Mouse (Mus musculus) neural tube, embryonic 13.5 days (tissue): ENCODE data around the gene Gtsf2. TPM values are rescaled to one million over a fixed set of nuclear protein-coding genes. Genes with fewer than 3 reads are reported as not detected.
A peak's percentile ranks its signal among the peaks of the same experiment; 100 is the strongest.

Source experiments
- ATAC-seq: fragments of 200-750 bp; cut with Nextera tagmentation; 2 replicates; pipeline ENCODE4 v1.8.0; 2017; ENCODE audit warnings: low read depth, mild to moderate bottlenecking, moderate TSS enrichment, moderate library complexity
- H3K27ac ChIP-seq: fragments of 300-500 bp; sonication (generic); replicated peaks from 2 replicates; pipeline ENCODE4 v1.5.1; 2015; ENCODE audit warnings: moderate library complexity, mild to moderate bottlenecking, inconsistent platforms
- H3K27me3 ChIP-seq: fragments of 300-500 bp; sonication (generic); 2 replicates; pipeline ENCODE4 v1.6.1; 2015; ENCODE audit warnings: mild to moderate bottlenecking, inconsistent platforms
- H3K36me3 ChIP-seq: fragments of 300-500 bp; sonication (generic); 2 replicates; pipeline ENCODE4 v1.6.1; 2015; ENCODE audit warnings: mild to moderate bottlenecking, inconsistent platforms
- H3K4me1 ChIP-seq: fragments of 300-500 bp; sonication (generic); replicated peaks from 2 replicates; pipeline ENCODE4 v1.6.1; 2015; ENCODE audit warnings: inconsistent platforms
- H3K4me2 ChIP-seq: fragments of 300-500 bp; sonication (generic); 2 replicates; pipeline ENCODE4 v1.6.1; 2015; ENCODE audit warnings: inconsistent platforms, mild to moderate bottlenecking, moderate library complexity
- H3K4me3 ChIP-seq: fragments of 300-500 bp; sonication (generic); 2 replicates; pipeline ENCODE4 v1.5.1; 2015; ENCODE audit warnings: mild to moderate bottlenecking, inconsistent platforms
- H3K9ac ChIP-seq: fragments of 300-500 bp; sonication (generic); 2 replicates; pipeline ENCODE4 v1.6.1; 2015; ENCODE audit warnings: moderate library complexity, mild to moderate bottlenecking, inconsistent platforms
- H3K9me3 ChIP-seq: fragments of 300-500 bp; sonication (generic); 2 replicates; pipeline ENCODE4 v1.6.1; 2016; ENCODE audit warnings: inconsistent platforms
- WGBS: fragments of 180-500 bp; shearing (Covaris S2); methylation state at CpG from one replicate; pipeline ENCODE4 v1.1.7; 2015; 5-methylcytosine and 5-hydroxymethylcytosine counted together
- polyA plus RNA-seq: library from polyadenylated mRNA; unstranded; fragments of >200 nt; fragmentation: Nextera tagmentation; extraction: Ambion mirVana; gene quantifications from 2 replicates; pipeline ENCODE4 v1.2.1, GENCODE M21; 2015

Gene Gtsf2
- polyA plus RNA-seq: not detected in 2 replicates

DNA sequence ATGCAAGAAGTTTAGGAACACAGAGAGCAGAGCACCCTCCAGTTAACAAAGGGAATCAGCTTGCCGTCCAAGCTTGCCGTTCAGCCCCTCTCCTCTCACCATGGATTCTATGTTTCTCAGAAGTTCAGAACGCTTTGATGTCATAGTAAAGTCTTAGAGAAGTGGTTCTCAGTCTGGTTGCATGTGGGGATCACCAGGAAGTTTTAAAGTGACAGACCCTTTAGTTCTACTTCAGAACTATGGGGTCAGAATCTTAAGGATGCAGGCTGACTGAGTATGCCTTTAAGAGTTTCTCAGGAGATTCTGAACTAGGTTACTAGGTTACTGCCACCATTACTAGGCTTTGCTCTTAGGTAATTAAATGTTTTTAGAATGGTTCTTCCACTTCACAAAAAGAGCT lies at the start of gene Gtsf2:
TSS of gene Gtsf2 (minus strand) at position 101 of the 400 bp plus-strand sequence.
- Histone ChIP-seq H3K9ac (no peak within 1 kb of the TSS), H3K36me3 (no peaks in the 10 kb centered on the region), H3K9me3 (no peaks in the 10 kb centered on the region), H3K27me3 (no peaks in the 10 kb centered on the region), H3K4me2 (no peak within 1 kb of the TSS), H3K4me1 (no peaks in the 10 kb centered on the region), H3K4me3 (no peak within 1 kb of the TSS), H3K27ac (no peak within 1 kb of the TSS)
- ATAC-seq: no peak
- 24% methylated on average over 3 of the region's 3 CpGs for WGBS

DNA sequence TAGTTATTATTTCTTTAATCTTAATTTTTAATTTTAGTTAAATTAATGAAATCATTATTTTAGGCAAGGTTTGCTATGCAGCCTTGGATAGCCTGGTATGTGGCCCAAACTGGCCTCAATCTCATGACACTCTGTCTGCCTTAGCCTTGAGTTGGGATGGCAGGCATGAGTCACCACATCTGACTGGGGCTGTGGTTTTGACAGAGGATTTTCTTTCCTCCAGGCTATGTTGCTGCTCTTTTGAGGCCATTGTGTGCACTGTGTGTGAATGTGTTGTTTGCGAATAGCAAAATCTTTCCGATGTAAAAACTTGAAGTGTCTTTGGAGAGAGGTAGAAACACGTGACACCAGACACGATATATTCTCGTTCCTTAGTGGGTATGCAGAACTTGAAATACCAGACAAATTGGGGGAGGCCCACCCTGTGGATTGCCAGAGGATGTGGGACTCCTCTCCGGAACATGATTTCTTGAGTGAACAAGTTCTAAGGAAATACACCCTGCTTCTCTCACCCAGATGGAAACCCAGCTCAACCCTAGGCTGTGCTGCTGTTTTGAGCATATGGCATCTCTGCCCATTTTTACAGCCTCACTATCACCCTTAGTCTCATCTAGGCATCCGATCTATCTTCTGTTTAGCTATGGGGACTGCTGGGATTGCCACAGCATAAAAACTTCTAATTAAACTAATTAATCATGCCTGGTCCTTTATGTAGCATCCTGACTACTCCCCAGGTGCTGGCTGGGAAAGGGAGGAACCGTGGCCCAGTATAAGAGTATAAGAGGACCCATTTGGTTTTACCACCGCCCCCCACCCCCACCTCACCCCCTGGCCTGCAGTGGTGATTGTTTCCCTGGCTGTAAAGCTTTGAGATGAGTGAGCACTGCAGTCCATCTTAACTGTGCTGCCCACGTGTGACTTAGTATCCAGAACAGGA lies 48.2 kb upstream of the Gtsf2 start:
- H3K9ac ChIP-seq: no peak overlapping the region
- peak overlapping the region; percentile 75 for H3K27ac ChIP-seq
- ATAC-seq: peak; percentile 81
- H3K9me3 ChIP-seq: no peaks in the 10 kb centered on the region
- WGBS: 50% methylated on average over 10 of the region's 10 CpGs
- H3K4me2 ChIP-seq: no peak overlapping the region
- H3K36me3 ChIP-seq: no peaks in the 10 kb centered on the region
- H3K27me3 ChIP-seq: peaks cover 12% of the 10 kb centered on the region; the same call in 1 of the 2 replicates
- H3K4me1 ChIP-seq: peaks cover 44% of the 10 kb centered on the region
- H3K4me3 ChIP-seq: no peak overlapping the region

DNA sequence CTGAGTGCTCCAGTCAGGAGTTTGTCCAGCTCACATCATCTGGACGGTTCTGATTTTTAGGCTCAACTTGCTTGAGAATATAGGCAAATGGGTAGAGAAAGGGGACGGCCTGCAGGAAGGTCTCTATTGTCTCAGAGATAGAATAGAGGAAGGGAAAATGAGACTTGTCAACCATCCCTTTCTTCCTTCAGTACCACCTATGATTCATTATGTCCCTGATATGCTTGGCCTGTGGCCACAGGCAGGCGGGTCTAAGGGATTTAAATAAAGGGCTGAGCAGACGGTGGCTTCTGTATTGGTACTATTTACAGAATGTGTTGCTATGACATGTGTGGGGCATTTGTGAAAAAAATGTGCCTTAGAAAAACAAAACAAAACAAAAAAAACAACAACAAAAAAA lies 40.1 kb upstream of the Gtsf2 start:
- Histone ChIP-seq H3K9me3 (no peaks in the 10 kb centered on the region), H3K9ac (no peak overlapping the region), H3K4me2 (no peak overlapping the region), H3K27ac (no peak overlapping the region), H3K27me3 (no peaks in the 10 kb centered on the region), H3K4me1 (peaks cover 17% of the 10 kb centered on the region), H3K36me3 (no peaks in the 10 kb centered on the region), H3K4me3 (no peak overlapping the region)
- no peak for ATAC-seq
- WGBS: 57% methylated on average over 4 of the region's 4 CpGs

DNA sequence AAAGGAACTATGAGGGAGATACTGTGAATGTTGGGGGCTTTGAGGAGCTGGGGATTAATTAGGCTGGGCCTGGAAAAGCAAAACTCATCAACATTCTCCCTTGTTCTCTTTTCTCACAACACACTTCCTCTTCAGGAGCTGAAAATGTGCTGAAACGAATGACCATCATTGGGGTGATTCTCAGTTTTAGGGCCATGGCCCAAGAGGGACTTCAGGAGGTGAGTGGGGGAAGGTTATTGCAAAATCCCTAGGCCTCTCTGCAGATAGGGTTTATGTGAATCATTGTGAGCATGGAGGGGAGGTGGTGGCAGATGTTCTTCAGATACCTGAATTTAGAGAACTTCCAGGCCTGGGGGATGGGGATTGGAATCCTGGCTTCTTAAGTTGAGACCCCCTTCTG lies 38.4 kb upstream of the Gtsf2 start:
- 54% methylated on average over 1 of the region's 1 CpGs for WGBS
- Histone ChIP-seq H3K27ac (no peak overlapping the region), H3K9me3 (no peaks in the 10 kb centered on the region), H3K9ac (no peak overlapping the region), H3K36me3 (no peaks in the 10 kb centered on the region), H3K27me3 (no peaks in the 10 kb centered on the region; the same call in 1 of the 2 replicates), H3K4me3 (no peak overlapping the region), H3K4me2 (no peak overlapping the region), H3K4me1 (peaks cover 10% of the 10 kb centered on the region)
- ATAC-seq: no peak

DNA sequence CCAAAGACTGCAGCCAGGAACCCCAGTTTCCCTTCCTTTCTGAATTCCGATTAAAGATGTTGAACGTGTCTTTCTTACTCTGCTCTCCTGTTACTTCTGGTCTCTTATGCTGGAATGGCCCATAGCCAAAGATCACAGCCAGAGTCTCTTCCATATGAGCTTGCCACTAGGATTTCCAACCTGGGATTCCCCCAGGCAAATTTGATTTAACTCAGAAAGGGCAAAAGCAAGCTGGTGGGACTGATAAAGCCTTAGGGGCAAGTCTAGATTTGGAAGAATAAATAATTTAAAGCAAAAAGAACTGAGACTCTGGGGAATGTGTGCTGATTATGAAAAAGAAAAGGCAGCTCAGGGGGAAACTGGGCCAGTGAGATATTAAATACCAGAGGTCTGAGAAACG lies 36.8 kb upstream of the Gtsf2 start:
- WGBS: 42% methylated on average over 3 of the region's 3 CpGs

DNA sequence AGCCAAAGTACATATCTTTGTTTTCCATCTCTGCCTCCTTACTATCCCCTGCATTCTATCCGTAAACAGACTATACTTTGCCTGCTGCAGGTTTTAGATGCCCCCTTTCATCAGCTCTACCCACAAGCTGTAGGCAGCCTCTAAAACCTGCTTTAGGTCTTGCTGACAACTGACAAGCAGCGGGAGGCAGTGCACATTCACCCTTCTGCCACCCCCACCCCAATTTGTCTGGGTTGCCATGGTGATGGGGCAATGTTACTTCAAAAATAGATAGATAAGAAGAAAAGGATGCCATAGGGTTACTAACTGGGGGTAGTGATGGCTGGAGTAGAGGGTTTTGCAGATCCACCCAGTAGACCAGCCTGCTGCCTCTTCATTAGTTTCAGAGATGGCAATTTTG lies 36.2 kb upstream of the Gtsf2 start:
- H3K27me3 ChIP-seq: no peaks in the 10 kb centered on the region; the same call in 1 of the 2 replicates

More for the DNA sequence above, 36.8 kb upstream of the Gtsf2 start:
- no peak for ATAC-seq
- Histone ChIP-seq H3K9ac (no peak overlapping the region), H3K27me3 (no peaks in the 10 kb centered on the region; the same call in 1 of the 2 replicates), H3K4me1 (peaks cover 10% of the 10 kb centered on the region), H3K27ac (no peak overlapping the region), H3K4me2 (no peak overlapping the region), H3K36me3 (no peaks in the 10 kb centered on the region), H3K9me3 (no peaks in the 10 kb centered on the region), H3K4me3 (no peak overlapping the region)

DNA sequence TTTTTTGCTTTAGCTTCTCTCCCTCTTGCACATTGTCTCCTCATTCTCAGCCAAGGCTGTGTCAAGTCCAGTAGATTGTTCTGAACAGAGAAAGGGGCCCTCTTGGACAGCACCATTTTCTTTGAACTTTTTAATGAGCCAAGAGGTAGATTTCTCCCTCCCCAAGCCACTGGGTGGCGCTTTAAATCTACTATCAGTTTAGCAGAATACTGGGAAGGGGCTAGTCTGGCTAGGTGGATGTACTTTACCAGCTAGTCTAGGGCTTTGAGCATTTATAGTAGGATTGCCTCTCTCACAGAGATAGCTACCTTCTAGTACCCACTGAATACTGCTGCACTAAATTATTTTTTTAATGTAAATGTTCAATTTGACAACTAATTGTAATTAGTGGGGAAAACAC lies 34.2 kb upstream of the Gtsf2 start:
- Histone ChIP-seq H3K4me3 (no peak overlapping the region), H3K9me3 (no peaks in the 10 kb centered on the region), H3K4me1 (peaks cover 10% of the 10 kb centered on the region), H3K4me2 (no peak overlapping the region), H3K27me3 (no peaks in the 10 kb centered on the region; the same call in 1 of the 2 replicates), H3K36me3 (no peaks in the 10 kb centered on the region), H3K27ac (no peak overlapping the region), H3K9ac (no peak overlapping the region)
- ATAC-seq: peak; percentile 75
- 0% methylated on average over 1 of the region's 1 CpGs for WGBS

More for the DNA sequence above, 36.2 kb upstream of the Gtsf2 start:
- H3K9ac ChIP-seq: no peak overlapping the region
- WGBS: 37% methylated on average over 2 of the region's 2 CpGs
- H3K4me3 ChIP-seq: no peak overlapping the region
- no peak overlapping the region for H3K27ac ChIP-seq
- no peaks in the 10 kb centered on the region for H3K9me3 ChIP-seq
- no peaks in the 10 kb centered on the region for H3K36me3 ChIP-seq
- H3K4me1 ChIP-seq: peaks cover 10% of the 10 kb centered on the region
- ATAC-seq: no peak
- H3K4me2 ChIP-seq: no peak overlapping the region

DNA sequence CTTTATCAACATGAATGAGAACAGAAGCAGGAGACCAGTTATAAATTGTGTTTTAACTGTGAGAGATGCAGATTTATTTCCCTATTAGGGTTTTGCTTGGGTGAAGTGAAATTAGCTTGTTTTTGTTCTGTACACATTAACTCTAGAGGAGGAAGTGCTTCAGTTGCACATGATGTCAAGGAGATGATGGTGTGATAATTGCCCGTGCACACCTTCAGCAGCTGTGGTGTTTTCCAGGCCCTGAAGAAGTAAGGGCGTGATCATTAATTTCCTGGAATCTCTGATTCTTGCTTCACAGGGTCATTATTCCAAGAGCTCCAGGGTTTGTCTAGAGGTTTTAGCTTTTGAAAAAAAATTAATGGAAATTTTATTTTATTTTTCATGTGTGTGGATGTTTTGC lies 31.9 kb upstream of the Gtsf2 start:
- Histone ChIP-seq H3K27ac (no peak overlapping the region), H3K4me2 (no peak overlapping the region), H3K9me3 (no peaks in the 10 kb centered on the region), H3K36me3 (no peaks in the 10 kb centered on the region), H3K4me1 (peaks cover 10% of the 10 kb centered on the region), H3K27me3 (no peaks in the 10 kb centered on the region; the same call in 1 of the 2 replicates), H3K4me3 (no peak overlapping the region), H3K9ac (no peak overlapping the region)
- WGBS: 88% methylated on average over 2 of the region's 2 CpGs
- ATAC-seq: no peak

DNA sequence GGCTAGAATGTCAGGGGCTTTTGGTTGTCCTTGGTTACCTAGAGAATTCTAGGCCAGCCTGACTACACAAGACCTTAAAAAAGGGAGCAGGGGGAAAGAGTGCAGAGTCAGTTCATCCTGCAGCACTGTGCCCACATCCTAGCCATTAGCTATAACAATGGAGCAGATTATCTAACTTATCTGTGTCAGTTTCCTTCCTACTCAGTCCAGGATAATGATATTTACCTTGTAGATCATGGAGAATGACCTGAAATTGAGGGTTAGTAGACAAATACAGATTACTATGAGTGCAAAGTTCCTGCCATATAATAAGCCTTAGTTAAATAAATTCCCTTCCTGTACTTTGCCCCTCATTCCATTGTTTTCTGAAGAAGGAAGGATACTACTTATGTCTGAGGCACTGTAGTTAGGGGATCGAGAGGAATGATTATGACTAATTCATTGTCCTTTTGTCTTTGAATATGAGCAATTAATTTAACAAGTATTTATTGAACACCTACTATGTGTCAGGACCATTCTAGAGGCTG lies 30.9 kb upstream of the Gtsf2 start:
- no peak overlapping the region for H3K4me3 ChIP-seq
- H3K27me3 ChIP-seq: no peaks in the 10 kb centered on the region; the same call in 1 of the 2 replicates
- no peak overlapping the region for H3K4me2 ChIP-seq
- WGBS: 78% methylated on average over 1 of the region's 1 CpGs
- no peak for ATAC-seq
- no peak overlapping the region for H3K27ac ChIP-seq
- H3K36me3 ChIP-seq: no peaks in the 10 kb centered on the region
- H3K9ac ChIP-seq: no peak overlapping the region
- H3K9me3 ChIP-seq: no peaks in the 10 kb centered on the region
- H3K4me1 ChIP-seq: no peaks in the 10 kb centered on the region; the same call in 1 of the 2 replicates

DNA sequence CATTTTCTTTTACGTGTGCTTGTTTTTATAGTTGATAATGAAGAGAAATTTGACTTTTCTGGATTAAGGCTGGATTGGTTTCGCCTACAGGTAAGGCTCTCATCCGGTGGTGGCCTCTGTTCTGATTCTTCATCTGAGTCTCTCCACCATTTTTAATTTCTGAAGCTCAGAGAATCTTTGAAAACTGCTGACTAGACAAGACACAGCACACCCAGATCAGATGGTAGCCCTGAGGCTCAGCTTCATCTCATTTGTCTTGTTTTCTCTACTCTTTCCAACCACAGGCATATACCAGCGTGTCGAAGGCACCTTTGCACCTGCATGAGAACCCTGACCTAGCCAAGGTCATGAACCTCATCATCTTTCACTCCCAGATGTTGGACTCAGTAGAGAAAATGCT lies 25.5 kb upstream of the Gtsf2 start:
- H3K4me2 ChIP-seq: no peak overlapping the region
- 92% methylated on average over 5 of the region's 5 CpGs for WGBS
- no peaks in the 10 kb centered on the region for H3K9me3 ChIP-seq
- no peaks in the 10 kb centered on the region for H3K36me3 ChIP-seq
- no peaks in the 10 kb centered on the region for H3K27me3 ChIP-seq
- no peaks in the 10 kb centered on the region for H3K4me1 ChIP-seq
- H3K4me3 ChIP-seq: no peak overlapping the region
- no peak for ATAC-seq
- no peak overlapping the region for H3K27ac ChIP-seq
- H3K9ac ChIP-seq: no peak overlapping the region

DNA sequence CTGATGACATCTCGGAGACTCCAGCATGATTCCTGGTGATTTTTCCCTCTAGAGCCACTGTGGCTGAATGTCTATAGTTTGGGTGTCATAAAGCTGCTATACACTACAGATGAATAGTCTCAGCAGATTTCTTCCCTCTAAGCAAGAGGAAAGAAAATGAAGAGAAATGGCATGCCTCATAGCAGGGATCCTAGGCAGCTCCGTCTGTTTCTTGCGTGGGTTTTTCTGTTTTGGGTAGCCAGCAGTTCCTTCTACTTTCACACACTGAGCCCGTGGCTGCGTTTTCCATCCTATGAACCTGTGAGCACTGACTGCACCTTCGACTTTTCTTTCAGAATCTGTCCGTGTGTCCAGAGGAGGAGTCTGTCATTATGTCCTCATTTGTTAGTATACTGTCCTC lies 24.9 kb upstream of the Gtsf2 start:
- ATAC-seq: no peak
- no peaks in the 10 kb centered on the region for H3K4me1 ChIP-seq
- H3K27me3 ChIP-seq: no peaks in the 10 kb centered on the region
- no peak overlapping the region for H3K4me3 ChIP-seq
- no peak overlapping the region for H3K4me2 ChIP-seq
- no peaks in the 10 kb centered on the region for H3K9me3 ChIP-seq
- no peak overlapping the region for H3K9ac ChIP-seq
- WGBS: 85% methylated on average over 7 of the region's 7 CpGs
- no peaks in the 10 kb centered on the region for H3K36me3 ChIP-seq
- H3K27ac ChIP-seq: no peak overlapping the region

DNA sequence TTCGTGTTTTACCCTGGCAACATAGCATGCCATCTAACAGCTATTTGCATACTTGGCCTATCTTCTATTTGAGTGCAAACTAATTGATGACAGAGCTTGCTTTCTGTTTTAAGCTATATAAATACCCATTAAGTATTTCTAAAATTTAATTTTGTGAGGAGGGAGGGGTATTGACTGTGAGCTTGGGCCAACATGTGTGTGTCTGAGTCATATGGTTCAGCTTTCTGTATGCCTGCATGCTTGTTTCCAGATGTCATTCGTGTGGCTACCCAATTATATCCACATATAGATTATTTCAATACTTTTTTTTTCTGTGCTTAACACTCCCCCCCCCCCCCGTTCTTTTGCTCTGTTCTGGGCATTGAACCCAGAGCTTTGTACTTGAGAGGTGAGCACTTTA lies 24.0 kb upstream of the Gtsf2 start:
- Histone ChIP-seq H3K9ac (no peak overlapping the region), H3K4me2 (no peak overlapping the region), H3K27me3 (no peaks in the 10 kb centered on the region), H3K4me3 (no peak overlapping the region), H3K4me1 (no peaks in the 10 kb centered on the region), H3K27ac (no peak overlapping the region), H3K9me3 (no peaks in the 10 kb centered on the region), H3K36me3 (no peaks in the 10 kb centered on the region)
- ATAC-seq: no peak
- WGBS: 83% methylated on average over 3 of the region's 3 CpGs
